Mouse (Mus musculus) embryonic stem cell, embryonic (primary cell): ENCODE data around the gene Rab44.

ENCODE experiments used
- CTCF ChIA-PET, 4 experiments: fragments of 300-600 bp in 2 of 4; fragments of 350-600 bp in 2 of 4; sonication (Branson Sonifier 250); formaldehyde crosslinking; loops; one replicate each; lab custom pipeline; 2022; ENCODE audit warnings: inconsistent platforms in 2 of 4; lab: Charles Lee
- POLR2A ChIA-PET, 4 experiments: fragments of 300-600 bp in 2 of 4; fragments of 350-600 bp in 2 of 4; sonication (Branson Sonifier 250); formaldehyde crosslinking; loops; one replicate each; lab custom pipeline; 2022; ENCODE audit warnings: antibody characterized with exemption in 4 of 4, inconsistent platforms in 1 of 4; lab: Charles Lee

The Rab44 gene

DNA sequence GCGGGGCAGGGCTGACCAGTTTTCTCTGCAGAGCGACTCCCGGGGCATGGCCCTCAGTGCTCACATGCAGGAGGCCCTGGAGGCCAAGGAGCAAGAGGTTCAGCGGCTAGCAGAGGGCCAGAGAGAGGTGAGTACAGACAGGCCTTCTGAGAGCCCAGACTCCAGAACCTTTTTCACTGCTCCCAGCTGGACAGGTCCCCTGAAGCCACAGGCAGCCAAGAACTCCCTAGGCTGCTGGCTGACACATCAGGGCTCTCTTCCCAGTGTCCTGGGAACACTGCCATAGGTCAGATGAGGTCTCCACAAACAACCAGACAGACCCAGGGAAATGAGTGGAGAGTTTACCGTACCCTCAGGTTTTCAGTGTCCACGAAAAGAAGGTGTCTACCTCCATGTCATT is 22.3 kb downstream of the Rab44 start:
- ChIA-PET POLR2A (interaction anchor here in 2 of 4 experiments (0.9 to 2.9 kb wide), 5 partner anchors 10 to 87 kb away, joined by 3 to 13 read pairs (median 3); no protein-coding TSS in a partner anchor), CTCF (interaction anchor here in 1 of 4 experiments (0.7 kb wide), 1 partner anchor 13 kb away, joined by 3 read pairs; no protein-coding TSS in a partner anchor)

DNA sequence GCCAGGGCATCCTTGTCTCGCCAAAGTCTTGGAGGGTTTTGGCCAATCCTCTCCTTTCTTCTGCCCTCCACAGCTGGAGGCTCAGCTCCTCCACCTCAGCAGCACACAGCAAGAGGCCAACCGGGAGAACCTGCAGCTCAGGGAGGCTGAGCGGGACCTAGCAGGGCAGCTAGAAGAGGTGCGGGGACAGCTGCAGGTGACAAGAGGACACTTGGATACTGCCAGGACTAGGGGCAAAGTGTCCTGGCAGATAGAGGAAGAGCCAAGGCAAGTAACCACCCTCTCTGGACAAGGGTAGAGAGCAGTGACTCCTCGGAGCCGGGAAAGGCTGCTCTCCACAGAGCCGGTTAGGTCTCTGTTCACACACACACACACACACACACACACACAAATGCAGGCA is 24.0 kb downstream of the Rab44 start:
- ChIA-PET CTCF (interaction anchor here in 2 of 4 experiments (0.6 to 1.1 kb wide), 4 partner anchors 34 to 1880 kb away, joined by 3 to 8 read pairs (median 4); no protein-coding TSS in a partner anchor), POLR2A (interaction anchor here in 2 of 4 experiments (0.8 to 11.5 kb wide), 3 partner anchors 20 to 56 kb away, joined by 3 to 112 read pairs (median 4); no protein-coding TSS in a partner anchor)

DNA sequence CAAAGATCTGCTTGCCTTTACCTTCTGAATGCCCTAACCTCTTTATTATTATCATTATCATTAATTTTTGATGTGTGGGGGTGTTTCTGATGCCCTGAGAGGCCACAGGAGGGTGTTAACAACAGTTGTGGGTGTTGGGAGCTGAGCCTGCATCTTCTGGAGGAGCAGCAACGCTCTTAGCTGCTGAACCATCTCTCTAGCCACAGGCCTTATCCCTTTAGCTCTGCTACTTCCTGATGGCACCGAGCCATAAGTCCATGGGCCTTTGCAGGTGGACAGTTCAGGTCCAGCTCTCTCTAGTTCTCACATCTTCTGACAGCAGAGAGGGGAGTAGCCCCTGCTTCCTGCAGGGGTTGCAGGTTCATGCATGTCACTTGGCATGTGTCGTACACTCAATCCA is 27.6 kb downstream of the Rab44 start:
- ChIA-PET POLR2A (interaction anchor here in 3 of 4 experiments (0.6 to 11.5 kb wide), 5 partner anchors 16 to 110 kb away, joined by 3 to 112 read pairs (median 9); partner anchors contain the start of gene Srsf3 (in 1 of the 3)), CTCF (interaction anchor here in 3 of 4 experiments (0.5 to 0.6 kb wide), 3 partner anchors 123 to 998 kb away, joined by 3 to 5 read pairs (median 4); no protein-coding TSS in a partner anchor)

DNA sequence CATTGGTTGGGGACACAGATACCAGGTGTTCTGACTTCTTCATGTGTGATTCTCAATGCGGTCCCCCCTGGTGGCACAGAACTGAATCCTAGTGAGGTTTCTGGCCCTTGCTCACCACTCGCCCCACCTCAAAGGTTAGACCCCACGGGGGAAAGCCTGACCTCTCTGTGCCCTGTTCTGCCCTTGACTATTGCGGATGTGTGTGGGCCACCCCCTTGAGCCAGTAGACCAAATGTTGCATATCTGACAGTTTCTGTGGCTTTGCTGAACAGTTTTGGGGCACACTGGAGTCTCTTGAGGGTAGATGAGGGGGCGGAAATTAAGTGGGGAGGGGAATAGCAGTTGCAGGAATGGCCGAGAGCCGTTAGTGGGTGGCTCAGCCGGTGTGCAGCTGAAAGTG is 29.3 kb downstream of the Rab44 start:
- POLR2A ChIA-PET: interaction anchor here in 2 of 4 experiments (1.3 to 11.5 kb wide), 5 partner anchors 15 to 98 kb away, joined by 3 to 112 read pairs (median 9); no protein-coding TSS in a partner anchor
- CTCF ChIA-PET: no interaction called here

DNA sequence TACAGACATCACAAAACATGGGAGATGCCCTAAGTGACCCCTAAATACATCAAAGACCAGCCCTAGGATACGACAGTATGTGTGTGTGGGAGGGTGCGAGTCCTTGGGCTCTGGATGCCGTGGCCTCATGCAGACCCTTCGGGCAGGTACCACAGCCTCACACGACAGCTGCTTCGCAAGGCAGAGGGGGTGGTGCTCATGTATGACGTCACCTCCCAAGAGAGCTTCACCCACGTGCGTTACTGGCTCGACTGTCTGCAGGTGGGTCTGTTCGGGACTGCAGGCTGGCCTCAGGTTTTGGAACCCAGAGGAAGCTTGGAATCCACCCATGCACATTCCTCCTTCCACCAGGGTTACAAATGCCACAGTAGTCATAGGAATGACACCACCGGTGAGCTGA is 31.2 kb downstream of the Rab44 start:
- POLR2A ChIA-PET: interaction anchor here in 3 of 4 experiments (0.6 to 11.5 kb wide), 37 partner anchors 10 to 114 kb away, joined by 3 to 112 read pairs (median 4); partner anchors contain the start of gene Srsf3 (in 1 of the 3)
- CTCF ChIA-PET: interaction anchor here (0.6 to 1.6 kb wide), 8 partner anchors 10 to 157 kb away, joined by 3 to 10 read pairs (median 4); no protein-coding TSS in a partner anchor

DNA sequence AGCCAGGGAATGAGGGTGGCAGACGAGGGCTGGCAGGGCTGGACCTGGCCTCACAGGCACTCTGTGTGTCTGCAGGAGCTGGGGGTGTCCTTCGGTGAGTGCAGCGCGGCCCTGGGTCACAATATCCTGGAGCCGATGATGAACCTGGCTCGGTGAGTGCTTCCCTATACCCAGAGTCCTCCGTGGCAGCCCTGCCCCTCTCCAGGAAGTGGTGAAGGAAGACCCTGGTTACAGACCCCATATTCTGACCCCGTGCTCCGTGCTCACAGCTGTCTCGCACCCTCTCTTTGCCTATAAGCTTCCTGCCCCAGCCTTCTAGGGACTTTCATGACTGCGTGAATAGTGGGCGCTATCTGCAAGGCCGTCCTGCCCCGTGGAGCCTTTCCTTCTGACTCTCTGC is 33.3 kb downstream of the Rab44 start:
- ChIA-PET POLR2A (interaction anchor here in 3 of 4 experiments (0.7 to 11.5 kb wide), 20 partner anchors 8 to 111 kb away, joined by 3 to 112 read pairs (median 6); partner anchors contain the start of gene Cdkn1a (in 1 of the 3)), CTCF (interaction anchor here in 1 of 4 experiments (0.8 to 1.1 kb wide), 2 partner anchors 65 to 73 kb away, joined by 3 read pairs; no protein-coding TSS in a partner anchor)

DNA sequence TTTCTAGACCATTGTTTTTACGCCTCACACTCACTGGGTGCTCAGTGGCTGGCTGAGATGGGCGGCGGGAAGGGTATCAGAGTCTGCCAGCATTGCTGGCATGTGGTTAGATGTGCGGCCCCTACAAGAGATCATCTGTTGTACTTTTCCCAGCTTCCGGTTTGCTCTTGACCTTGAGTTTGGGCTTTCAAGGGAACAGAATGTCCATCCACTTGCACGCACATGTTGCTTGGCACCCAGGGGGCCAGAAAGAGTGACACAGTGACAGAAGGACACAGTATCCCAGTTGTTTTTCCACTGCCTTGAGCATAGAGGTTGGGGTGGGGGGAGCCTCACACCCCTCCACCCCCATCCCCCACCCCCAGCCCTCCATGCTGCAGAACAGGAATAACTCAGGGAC is 33.8 kb downstream of the Rab44 start:
- ChIA-PET CTCF (interaction anchor here in 3 of 4 experiments (0.6 to 1.3 kb wide), 7 partner anchors 29 to 1892 kb away, joined by 3 to 12 read pairs (median 3); no protein-coding TSS in a partner anchor), POLR2A (interaction anchor here in 3 of 4 experiments (0.6 to 11.5 kb wide), 19 partner anchors 8 to 346 kb away, joined by 3 to 112 read pairs (median 5); partner anchors contain the start of gene Rab44 (in 1 of the 3))

DNA sequence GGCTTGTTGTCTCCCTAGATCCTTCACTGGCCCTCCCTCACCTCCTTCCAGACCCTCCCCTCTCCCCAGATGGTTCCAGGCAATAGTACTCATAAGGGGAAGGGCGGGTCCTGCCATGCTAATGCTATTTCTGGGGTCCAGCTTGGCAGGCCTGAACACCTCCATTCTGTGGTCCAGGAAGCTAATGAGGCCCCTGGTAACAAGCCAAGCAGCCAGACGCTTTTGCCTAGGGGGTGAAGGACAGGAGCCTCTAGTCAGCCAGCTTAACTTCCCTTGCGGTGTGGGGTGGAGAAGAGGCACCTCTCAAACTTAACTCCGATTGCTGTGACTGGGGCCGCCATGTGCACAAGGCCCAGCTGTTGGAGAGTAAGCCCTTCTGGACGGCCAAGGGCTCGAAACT is 35.8 kb downstream of the Rab44 start:
- ChIA-PET POLR2A (interaction anchor here (0.6 to 7.3 kb wide), 19 partner anchors 10 to 222 kb away, joined by 3 to 37 read pairs (median 4); partner anchors contain the start of gene Srsf3 (in 2 of the 4)), CTCF (interaction anchor here in 3 of 4 experiments (0.5 to 1.0 kb wide), 3 partner anchors 21 to 96 kb away, joined by 3 to 9 read pairs (median 3); no protein-coding TSS in a partner anchor)

DNA sequence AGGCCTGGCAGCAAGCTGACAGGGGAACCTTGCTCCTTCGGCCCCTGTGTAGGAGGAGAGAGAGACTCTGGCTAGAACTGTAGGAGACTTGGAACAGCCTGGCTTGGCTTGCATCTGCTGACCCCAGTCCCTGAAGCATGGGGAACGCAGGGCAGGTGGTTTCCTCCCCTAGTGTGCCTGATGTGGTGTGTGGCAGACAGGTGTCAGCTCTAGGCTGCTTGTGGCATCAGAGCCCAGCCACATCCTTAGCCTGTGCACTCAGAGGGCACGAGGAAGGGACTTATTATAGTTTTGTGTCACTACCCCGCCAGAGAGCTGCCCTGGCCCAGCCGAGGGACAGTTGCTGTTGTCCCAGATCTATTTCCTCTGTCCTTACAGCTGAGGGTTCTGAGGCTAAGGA is 38.6 kb downstream of the Rab44 start:
- POLR2A ChIA-PET: interaction anchor here in 2 of 4 experiments (0.7 to 10.9 kb wide), 4 partner anchors 10 to 103 kb away, joined by 3 to 112 read pairs (median 34); no protein-coding TSS in a partner anchor
- CTCF ChIA-PET: interaction anchor here in 1 of 4 experiments (0.6 kb wide), 1 partner anchor 144 kb away, joined by 3 read pairs; no protein-coding TSS in a partner anchor

DNA sequence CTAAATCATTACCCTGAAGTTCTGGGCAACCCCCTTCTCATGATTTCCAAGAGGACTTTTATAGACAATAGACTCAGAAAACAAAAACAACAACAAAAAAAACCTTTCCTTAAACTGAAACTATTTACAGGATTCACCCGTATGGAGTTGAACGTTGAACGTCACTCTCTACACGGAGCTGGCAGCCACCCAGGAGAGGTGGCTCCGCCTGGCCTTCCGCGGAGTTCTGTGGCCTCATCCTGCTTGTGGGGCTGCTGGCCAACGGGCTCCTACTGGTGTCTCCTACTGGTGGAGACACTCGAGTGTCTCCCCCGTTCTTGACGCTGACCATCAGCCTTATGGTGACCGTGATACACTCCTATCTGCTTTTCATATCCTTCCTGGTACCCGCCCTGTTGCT is 40.3 kb downstream of the Rab44 start:
- POLR2A ChIA-PET: interaction anchor here in 2 of 4 experiments (1.0 to 10.9 kb wide), 13 partner anchors 8 to 108 kb away, joined by 3 to 112 read pairs (median 17); no protein-coding TSS in a partner anchor
- CTCF ChIA-PET: interaction anchor here in 2 of 4 experiments (1.0 to 2.1 kb wide), 3 partner anchors 16 to 106 kb away, joined by 3 to 7 read pairs (median 5); no protein-coding TSS in a partner anchor

DNA sequence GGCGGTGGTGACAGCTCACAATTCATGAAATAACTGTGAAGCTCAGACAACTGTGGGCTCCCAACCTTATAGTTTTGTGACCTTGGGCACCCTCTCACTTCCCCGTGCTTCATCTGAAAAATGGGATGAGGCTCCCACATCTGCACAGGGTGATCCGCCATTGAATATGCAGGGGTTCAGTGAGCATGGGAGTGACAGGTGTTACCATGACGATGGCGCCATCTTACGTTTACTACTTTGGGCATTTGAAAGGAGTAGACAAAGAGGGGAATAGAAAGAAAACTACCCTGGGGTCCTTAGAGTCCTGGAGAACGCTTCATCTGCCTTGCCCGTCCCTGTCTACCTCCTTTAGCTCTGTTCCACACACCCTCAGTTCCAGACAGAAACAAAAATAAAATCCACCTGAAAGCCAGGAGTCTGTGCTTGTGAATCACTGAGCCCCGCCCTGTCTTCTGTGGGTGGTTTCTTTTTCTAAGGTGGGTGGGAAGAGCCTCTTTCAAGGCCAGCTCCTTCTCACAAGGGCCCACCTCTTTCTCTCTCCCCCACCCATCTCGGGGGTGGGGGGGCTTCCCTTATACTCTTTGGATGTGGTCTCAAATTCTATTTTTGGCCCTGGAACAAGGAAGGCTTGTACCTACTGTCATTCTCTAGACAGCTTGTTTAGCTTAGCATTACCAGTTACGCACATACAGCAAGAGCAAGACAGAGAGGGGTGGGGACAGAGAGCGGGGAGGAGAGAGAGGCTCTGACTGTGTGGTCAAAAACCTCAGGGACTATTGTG is 41.6 kb downstream of the Rab44 start:
- POLR2A ChIA-PET: interaction anchor here (0.6 to 10.9 kb wide), 63 partner anchors 9 to 296 kb away, joined by 3 to 112 read pairs (median 5); partner anchors contain the start of genes Cdkn1a (in 3 of the 4), Srsf3 (in 2 of the 4), BC004004 (in 1 of the 4) and Stk38 (in 1 of the 4)
- CTCF ChIA-PET: interaction anchor here in 3 of 4 experiments (0.6 to 2.1 kb wide), 11 partner anchors 13 to 547 kb away, joined by 3 to 7 read pairs (median 4); no protein-coding TSS in a partner anchor

DNA sequence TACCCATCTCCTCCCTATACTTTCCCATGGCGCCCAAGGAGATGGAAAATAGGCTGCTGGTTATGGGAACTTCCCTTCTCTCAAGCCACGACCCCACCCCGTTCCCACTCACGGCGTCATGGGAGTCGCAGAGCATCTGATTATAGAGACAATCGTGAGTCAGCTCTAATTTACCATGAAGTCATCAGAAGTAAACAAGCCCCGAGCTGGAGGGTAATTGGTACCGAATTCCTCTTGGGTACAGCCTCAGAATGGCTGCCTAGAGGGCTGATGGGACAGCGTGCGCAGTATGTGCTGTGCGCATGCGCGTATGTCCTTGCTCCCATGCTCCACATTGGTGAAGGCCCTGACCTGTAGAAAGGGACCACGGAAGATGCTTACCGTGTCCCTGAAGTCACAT is 42.5 kb downstream of the Rab44 start:
- CTCF ChIA-PET: interaction anchor here in 3 of 4 experiments (0.6 to 2.1 kb wide), 6 partner anchors 14 to 547 kb away, joined by 4 to 7 read pairs (median 4); no protein-coding TSS in a partner anchor
- POLR2A ChIA-PET: interaction anchor here (0.6 to 10.9 kb wide), 49 partner anchors 9 to 371 kb away, joined by 3 to 112 read pairs (median 5); partner anchors contain the start of genes Cdkn1a (in 2 of the 4), Srsf3 (in 2 of the 4) and BC004004 (in 1 of the 4)

DNA sequence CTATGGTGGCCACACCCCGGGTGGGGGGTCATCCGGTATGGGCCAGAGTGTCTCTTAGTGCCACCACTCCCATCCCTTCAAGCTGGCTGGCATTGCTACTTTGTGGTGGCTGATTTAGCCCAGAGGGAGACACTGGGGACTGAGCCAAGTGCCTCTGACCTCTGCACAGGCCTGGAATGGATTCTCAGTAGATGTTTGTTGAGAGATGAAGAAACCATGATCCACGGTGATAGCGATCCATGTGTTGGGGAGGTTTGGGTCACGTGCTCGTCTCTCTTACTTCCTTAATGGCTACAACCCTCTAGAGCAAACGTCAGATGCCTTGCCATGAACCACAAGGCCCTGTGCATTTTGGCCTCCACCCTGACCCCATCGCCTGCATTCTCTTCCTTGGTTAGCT is 42.9 kb downstream of the Rab44 start:
- ChIA-PET POLR2A (interaction anchor here in 3 of 4 experiments (0.6 to 10.9 kb wide), 27 partner anchors 8 to 371 kb away, joined by 3 to 112 read pairs (median 6); partner anchors contain the start of genes Cdkn1a (in 1 of the 3) and Srsf3 (in 1 of the 3)), CTCF (interaction anchor here in 1 of 4 experiments (1.4 kb wide), 1 partner anchor 14 kb away, joined by 5 read pairs; no protein-coding TSS in a partner anchor)

DNA sequence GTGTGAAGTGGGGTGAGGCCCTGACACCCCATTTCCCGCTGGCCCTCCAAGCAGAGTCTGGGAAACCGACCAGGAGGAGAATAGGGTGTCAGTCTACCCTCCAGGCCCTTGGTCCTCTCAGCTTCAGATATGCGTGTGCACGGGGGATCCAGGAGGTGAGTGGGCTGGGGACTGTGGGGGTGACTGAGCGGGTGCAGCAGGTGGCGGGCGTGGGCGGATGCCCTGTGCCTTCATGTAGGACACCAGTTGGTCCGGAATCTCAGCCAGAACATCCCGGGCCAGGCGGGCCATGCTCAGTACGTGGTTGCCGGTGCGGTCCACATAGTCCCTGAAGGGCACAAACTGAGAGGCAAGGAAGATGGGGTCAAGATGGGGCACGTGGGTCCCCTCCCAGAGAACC is 45.0 kb downstream of the Rab44 start:
- CTCF ChIA-PET: interaction anchor here in 1 of 4 experiments (3.5 kb wide), 1 partner anchor 12 kb away, joined by 14 read pairs; no protein-coding TSS in a partner anchor
- POLR2A ChIA-PET: interaction anchor here in 3 of 4 experiments (0.6 to 10.9 kb wide), 30 partner anchors 9 to 1146 kb away, joined by 3 to 112 read pairs (median 6); partner anchors contain the start of genes Cdkn1a (in 1 of the 3), Mtch1 (in 1 of the 3), Srsf3 (in 1 of the 3) and Stk38 (in 1 of the 3)

DNA sequence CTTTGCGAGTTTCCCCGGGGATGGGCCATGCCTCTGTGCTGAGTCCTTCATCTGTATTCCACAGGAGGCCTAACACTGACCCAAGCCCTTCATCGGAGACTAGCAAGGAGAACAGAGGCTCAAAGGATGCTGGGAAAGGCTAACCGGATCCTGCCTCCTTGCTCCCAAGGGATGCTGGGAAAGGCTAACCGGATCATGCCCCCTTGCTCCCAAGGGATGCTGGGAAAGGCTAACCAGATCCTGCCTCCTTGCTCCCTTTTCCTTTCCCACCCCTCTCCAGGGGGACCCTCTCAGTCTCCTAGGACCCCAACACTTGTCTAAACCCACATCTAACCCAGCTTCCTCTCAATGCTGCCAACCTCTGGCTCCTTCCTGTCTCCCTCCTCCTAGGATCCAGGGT is 45.4 kb downstream of the Rab44 start:
- ChIA-PET CTCF (interaction anchor here in 2 of 4 experiments (1.8 to 3.5 kb wide), 2 partner anchors 12 kb away, joined by 10 to 14 read pairs; no protein-coding TSS in a partner anchor), POLR2A (interaction anchor here (0.6 to 10.9 kb wide), 43 partner anchors 10 to 1146 kb away, joined by 3 to 112 read pairs (median 6); partner anchors contain the start of genes Srsf3 (in 2 of the 4), Cdkn1a (in 1 of the 4), Mtch1 (in 1 of the 4) and Stk38 (in 1 of the 4))

DNA sequence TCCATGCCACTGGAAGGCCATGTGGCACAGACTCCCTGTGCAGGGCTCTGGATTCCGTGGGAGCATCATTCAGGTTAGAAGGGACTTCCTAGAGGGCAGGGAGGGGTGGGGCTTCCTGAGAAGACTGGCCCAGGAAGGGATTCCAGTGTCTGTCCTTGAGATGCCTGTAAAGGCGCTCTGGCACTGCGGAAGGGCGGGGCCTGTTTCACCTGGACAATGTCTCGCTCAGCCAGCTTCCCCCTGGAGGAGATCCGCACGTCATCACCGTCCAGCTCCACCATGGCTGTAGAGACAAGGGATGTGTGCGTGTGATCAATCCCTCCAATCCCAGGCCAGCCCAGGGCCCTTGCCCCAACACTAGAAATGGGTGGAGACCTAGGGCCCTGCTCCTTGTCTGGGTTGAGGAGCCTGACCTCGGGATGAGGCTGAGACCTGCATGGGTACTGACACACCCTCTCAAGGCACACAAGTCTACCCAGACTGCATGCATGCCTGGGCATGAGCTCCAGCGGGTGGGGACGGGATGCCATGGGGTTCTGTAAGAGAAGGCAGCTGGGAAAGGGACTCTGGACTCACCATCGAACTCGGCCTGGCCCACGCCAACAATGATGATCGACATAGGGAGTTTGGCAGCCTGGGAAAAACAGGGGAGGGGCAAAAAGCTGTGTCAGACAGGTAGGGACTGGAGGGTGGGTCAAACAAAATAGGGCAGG is 46.0 kb downstream of the Rab44 start:
- ChIA-PET POLR2A (interaction anchor here (0.6 to 10.9 kb wide), 65 partner anchors 10 to 1147 kb away, joined by 3 to 112 read pairs (median 4); partner anchors contain the start of genes Srsf3 (in 3 of the 4), Cdkn1a (in 1 of the 4), Mtch1 (in 1 of the 4) and Stk38 (in 1 of the 4)), CTCF (interaction anchor here in 3 of 4 experiments (0.6 to 3.5 kb wide), 6 partner anchors 11 to 230 kb away, joined by 3 to 14 read pairs (median 4); no protein-coding TSS in a partner anchor)
